Mouse (Mus musculus) CH12.LX (cell line): ENCODE data around the gene Rabl3. TPM values are rescaled to one million over a fixed set of nuclear protein-coding genes. Genes with fewer than 3 reads are reported as not detected.

Experiments used
- DNase-seq: peaks from one replicate; pipeline ENCODE4 v3.0.0-alpha.2; 2013; ENCODE audit errors: extremely low read depth
- H3K27ac ChIP-seq: 2 replicates; pipeline ENCODE4 v1.5.1; 2012; ENCODE audit warnings: low read depth, mild to moderate bottlenecking, control low read depth, moderate library complexity; ENCODE audit not compliant: insufficient read depth
- H3K27me3 ChIP-seq: replicated peaks from 2 replicates; pipeline ENCODE3; 2012; ENCODE audit warnings: inconsistent platforms
- H3K36me3 ChIP-seq, 2 experiments: replicated peaks in 1 of 2; 2 replicates each; pipeline versions ENCODE3 to v1.6.1; 2012; ENCODE audit warnings: inconsistent platforms in 1 of 2, low read length in 1 of 2, mild to moderate bottlenecking in 1 of 2, mixed read lengths in 1 of 2, moderate library complexity in 1 of 2; ENCODE audit not compliant: control insufficient read depth in 1 of 2, insufficient read depth in 1 of 2
- H3K4me1 ChIP-seq, 2 experiments: 2 replicates each; pipeline ENCODE4 v1.6.1; 2012; ENCODE audit warnings: inconsistent platforms in 1 of 2, moderate library complexity in 1 of 2; ENCODE audit not compliant: insufficient read depth in 2 of 2, control insufficient read depth in 1 of 2
- H3K4me2 ChIP-seq: 2 replicates; pipeline ENCODE4 v1.6.1; 2012; ENCODE audit warnings: low read depth, mild to moderate bottlenecking, control low read depth; ENCODE audit not compliant: poor library complexity, insufficient read depth, severe bottlenecking
- H3K4me3 ChIP-seq, 3 experiments: fragments of 150-350 bp in 1 of 3; sonication (generic) in 1 of 3; replicated peaks in 1 of 3; 2 replicates each; pipeline versions ENCODE3 to v1.5.1; 2011 to 2012; ENCODE audit warnings: low read depth in 2 of 3, low read length in 2 of 3, mild to moderate bottlenecking in 2 of 3, moderate library complexity in 2 of 3, control low read depth in 1 of 3, improper control_type of control experiment in 1 of 3, inconsistent platforms in 1 of 3, mixed read lengths in 1 of 3; ENCODE audit not compliant: poor library complexity in 1 of 3
- H3K79me2 ChIP-seq: replicated peaks from 2 replicates; pipeline ENCODE4 v1.6.1; 2012; ENCODE audit warnings: mild to moderate bottlenecking, moderate library complexity; ENCODE audit not compliant: control insufficient read depth, poor library complexity, insufficient read depth, severe bottlenecking; ENCODE audit errors: extremely low read depth
- H3K9ac ChIP-seq: 2 replicates; pipeline ENCODE4 v1.6.1; 2012; ENCODE audit warnings: low read depth, mild to moderate bottlenecking, control low read depth, moderate library complexity; ENCODE audit not compliant: insufficient read depth
- H3K9me3 ChIP-seq: replicated peaks from 2 replicates; pipeline ENCODE3; 2012; ENCODE audit warnings: low read length, inconsistent platforms, mixed read lengths
- BHLHE40 ChIP-seq: IDR thresholded peaks from 2 replicates; pipeline ENCODE4 v1.6.1; 2011; ENCODE audit warnings: mild to moderate bottlenecking, low read depth, low read length, improper control_type of control experiment
- EP300 ChIP-seq: IDR thresholded peaks from 2 replicates; pipeline ENCODE4 v1.6.1; 2011; ENCODE audit warnings: low read length, improper control_type of control experiment
- HCFC1 ChIP-seq: IDR thresholded peaks from 2 replicates; pipeline ENCODE4 v1.6.1; 2012; ENCODE audit warnings: low read depth, mild to moderate bottlenecking, inconsistent platforms, low read length, improper control_type of control experiment
- IRF4 ChIP-seq: IDR thresholded peaks from 2 replicates; pipeline ENCODE4 v1.6.1; 2014; ENCODE audit warnings: low read depth, mild to moderate bottlenecking, inconsistent platforms, low read length, improper control_type of control experiment
- JUND ChIP-seq: conservative IDR thresholded peaks from 2 replicates; pipeline ENCODE4 v1.6.1; 2011; ENCODE audit warnings: low read depth, low read length, improper control_type of control experiment
- MEF2A ChIP-seq: IDR thresholded peaks from 2 replicates; pipeline ENCODE4 v1.6.1; 2014; ENCODE audit warnings: low read depth, mild to moderate bottlenecking, inconsistent platforms, low read length, improper control_type of control experiment, borderline replicate concordance
- MXI1 ChIP-seq: IDR thresholded peaks from 2 replicates; pipeline ENCODE4 v1.6.1; 2011; ENCODE audit warnings: mild to moderate bottlenecking, low read depth, low read length, improper control_type of control experiment
- NELFE ChIP-seq: IDR thresholded peaks from 2 replicates; pipeline ENCODE4 v1.6.1; 2011; ENCODE audit warnings: low read depth, low read length, improper control_type of control experiment
- NRF1 ChIP-seq: IDR thresholded peaks from 2 replicates; pipeline ENCODE4 v1.6.1; 2014; ENCODE audit warnings: low read depth, mild to moderate bottlenecking, inconsistent platforms, low read length, improper control_type of control experiment, moderate library complexity
- RAD21 ChIP-seq: IDR thresholded peaks from 2 replicates; pipeline ENCODE4 v1.6.1; 2011; ENCODE audit warnings: low read depth, mild to moderate bottlenecking, low read length, improper control_type of control experiment, moderate library complexity
- SIN3A ChIP-seq: IDR thresholded peaks from 2 replicates; pipeline ENCODE4 v1.6.1; 2012; ENCODE audit warnings: low read length, improper control_type of control experiment, inconsistent platforms
- TBP ChIP-seq: conservative IDR thresholded peaks from 2 replicates; pipeline ENCODE4 v1.6.1; 2011; ENCODE audit warnings: low read depth, low read length, improper control_type of control experiment
- TCF12 ChIP-seq: IDR thresholded peaks from 2 replicates; pipeline ENCODE4 v1.6.1; 2014; ENCODE audit warnings: low read depth, mild to moderate bottlenecking, inconsistent platforms, low read length, improper control_type of control experiment
- USF2 ChIP-seq: conservative IDR thresholded peaks from 2 replicates; pipeline ENCODE4 v1.6.1; 2011; ENCODE audit warnings: low read depth, low read length, improper control_type of control experiment
- ZC3H11A ChIP-seq: IDR thresholded peaks from 2 replicates; pipeline ENCODE4 v1.6.1; 2012; ENCODE audit warnings: low read depth, mild to moderate bottlenecking, inconsistent platforms, low read length, improper control_type of control experiment
- ZKSCAN1 ChIP-seq: IDR thresholded peaks from 2 replicates; pipeline ENCODE4 v1.6.1; 2012; ENCODE audit warnings: low read depth, inconsistent platforms, low read length, improper control_type of control experiment, borderline replicate concordance
- ZMIZ1 ChIP-seq: IDR thresholded peaks from 2 replicates; pipeline ENCODE4 v1.6.1; 2012; ENCODE audit warnings: low read depth, mild to moderate bottlenecking, inconsistent platforms, low read length, improper control_type of control experiment
- dilution Hi-C: fragments of 300-500 bp; cut with MboI; formaldehyde crosslinking; loops from 2 replicates; pipeline ENCODE4 v1.14.3; 2020; ENCODE audit warnings: low sequenced_read_pairs; ENCODE audit not compliant: extremely low pct_unique_long_range_greater_than_20kb, extremely low pct_ligation_motif_present
- in situ Hi-C: fragments of 300-500 bp; cut with MboI; formaldehyde crosslinking; loops from 3 replicates; pipeline ENCODE4 v1.14.3; 2019; ENCODE audit warnings: low sequenced_read_pairs, low pct_ligation_motif_present, low pct_unique_long_range_greater_than_20kb, mixed read lengths
- polyA plus RNA-seq: library from polyadenylated mRNA; unstranded; fragments of >175 nt; gene quantifications from 2 replicates; pipeline ENCODE4 v1.2.1, GENCODE M21; 2012; ENCODE audit warnings: low read depth; ENCODE audit not compliant: insufficient read length
- total RNA-seq, 2 experiments: library from RNA; depleted of rRNA; stranded (reverse); fragments of 300-350 nt in 1 of 2; fragments of >200 nt in 1 of 2; gene quantifications; 2 replicates each; pipeline ENCODE4 v1.2.3; 2012 to 2014

The Rabl3 gene
- total and polyA plus RNA-seq, 3 experiments: 12.3 to 36.8 (median 19.8) TPM

GRCm38 (mm10) chr16:37581901-37582300 lies 42.2 kb downstream of the Rabl3 start:
- no peak overlapping the region for H3K4me2 ChIP-seq
- no peak overlapping the region for H3K4me3 ChIP-seq
- H3K27me3 ChIP-seq: no peaks in the 10 kb centered on the region
- H3K79me2 ChIP-seq: no peaks in the 10 kb centered on the region
- TF ChIP-seq IRF4 (no peak), MEF2A (no peak), RAD21 (no peak), TCF12 (no peak)
- no peak overlapping the region for H3K27ac ChIP-seq
- DNase-seq: no peak
- no peaks in the 10 kb centered on the region for H3K9me3 ChIP-seq
- H3K4me1 ChIP-seq: no peaks in the 10 kb centered on the region
- dilution Hi-C loops: no loop called here
- in situ Hi-C loops: no loop called here
- H3K9ac ChIP-seq: no peak overlapping the region
- no peaks in the 10 kb centered on the region for H3K36me3 ChIP-seq

- Histone ChIP-seq H3K4me1 (no peaks in the 10 kb centered on the region), H3K27ac (no peak overlapping the region), H3K4me2 (no peak overlapping the region), H3K4me3 (no peak overlapping the region), H3K9me3 (no peaks in the 10 kb centered on the region), H3K36me3 (no peaks in the 10 kb centered on the region), H3K9ac (no peak overlapping the region), H3K27me3 (no peaks in the 10 kb centered on the region), H3K79me2 (no peaks in the 10 kb centered on the region)
- in situ Hi-C loops (no loop called here), dilution Hi-C loops (no loop called here)
- TF ChIP-seq JUND: no peak
- no peak for TF ChIP-seq BHLHE40
- TF ChIP-seq NRF1: no peak
- TF ChIP-seq ZKSCAN1: no peak
- TF ChIP-seq EP300: no peak
- TF ChIP-seq TBP: no peak
- TF ChIP-seq MXI1: no peak
- no peak for TF ChIP-seq ZC3H11A
- no peak for TF ChIP-seq SIN3A
- no peak for TF ChIP-seq ZMIZ1
- TF ChIP-seq NELFE: no peak
- no peak for TF ChIP-seq USF2
- no peak for TF ChIP-seq HCFC1
- DNase-seq: no peak
Observed at GRCm38 (mm10) chr16:37583306-37583705, 43.6 kb downstream of the Rabl3 start.
